In the genomic region with DNA sequence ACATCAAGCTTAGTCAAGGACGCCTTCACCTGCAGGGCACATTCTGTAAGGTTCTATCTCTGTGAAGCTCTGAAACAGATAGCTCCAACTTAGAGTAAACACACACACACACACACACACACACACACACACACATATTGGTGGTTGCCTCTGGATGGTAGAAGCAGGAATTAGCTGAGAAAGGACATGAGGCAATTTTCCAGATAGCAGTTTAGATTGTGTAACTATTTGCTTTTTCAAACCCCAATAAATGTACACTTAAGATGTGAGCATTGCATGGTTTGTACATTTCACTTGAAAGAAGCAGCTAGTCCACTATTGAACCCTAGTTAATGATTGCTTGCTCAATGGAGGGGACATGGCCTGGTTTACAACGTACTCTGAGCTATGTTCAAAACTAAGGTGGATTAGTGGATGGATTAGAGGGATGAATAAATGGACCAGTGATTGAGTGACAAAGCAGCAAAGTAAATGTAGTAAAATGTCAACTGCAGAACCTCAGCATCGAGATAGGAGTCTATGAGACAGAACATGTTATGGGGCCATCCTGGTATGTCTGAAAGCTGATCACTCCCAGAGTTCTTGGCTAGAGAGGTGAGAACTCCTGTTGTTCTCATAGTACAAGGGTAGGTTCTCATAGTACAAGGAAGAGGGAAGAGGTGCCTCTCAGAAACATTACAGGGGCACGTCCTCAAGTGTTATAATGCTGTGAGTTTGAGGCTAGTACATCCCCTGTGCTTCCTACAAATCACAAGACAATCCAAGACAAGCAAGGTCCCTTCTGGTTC, we compare ENCODE assay signal across 21 mouse cellular contexts. TPM values are rescaled to one million over a fixed set of nuclear protein-coding genes. Genes with fewer than 3 reads are reported as not detected.
A peak's percentile ranks its signal among the peaks of the same experiment; 100 is the strongest.
DNase-seq lines count a peak whose midpoint lies in the region; ATAC-seq and TF ChIP-seq lines count a peak whose summit lies in the region.
"Had no signal": no experiment of that assay in that cellular context is flagged by ENCODE, and none has a peak within 500 bp of the region (broad histone marks: within the 10 kb centered on the region; RNA-seq: fewer than 3 reads in every experiment).

No protein-coding gene starts in this region.

- peak; percentile 58; the same call in 1 of the 2 replicates for ATAC-seq in liver, embryonic 13.5 days (ENCODE audit: low read depth)
- peak; percentile 66; the same call in 1 of the 2 replicates for ATAC-seq in stomach, embryonic 15.5 days (ENCODE audit: insufficient read depth, low FRiP score, low read depth)
- no peak for ATAC-seq in midbrain, embryonic 16.5 days
- ATAC-seq: forebrain, embryonic 14.5 days; midbrain, embryonic 13.5 days had no signal

- 75% methylated on average over 4 of the region's 4 CpGs for WGBS in kidney, adult 2 months
- WGBS in liver, embryonic 13.5 days (ENCODE audit: insufficient replicate concordance) = 58% methylated on average over 4 of the region's 4 CpGs
- 71% methylated on average over 4 of the region's 4 CpGs for WGBS in stomach, embryonic 15.5 days
- 80% methylated on average over 4 of the region's 4 CpGs for WGBS in midbrain, embryonic 16.5 days

- no peak overlapping the region for H3K9ac ChIP-seq in liver, embryonic 13.5 days
- H3K9ac ChIP-seq in stomach, embryonic 15.5 days = no peak overlapping the region
- H3K9ac ChIP-seq in midbrain, embryonic 16.5 days (ENCODE audit: low read depth, low read length) = no peak overlapping the region
- H3K9ac ChIP-seq: embryonic facial prominence, embryonic 13.5 days; hindbrain, embryonic 12.5 days; limb, embryonic 13.5 days; midbrain, embryonic 13.5 days; neural tube, embryonic 13.5 days had no signal

- H3K9me3 ChIP-seq in liver, embryonic 13.5 days (replicated peaks) = no peaks in the 10 kb centered on the region
- no peaks in the 10 kb centered on the region for H3K9me3 ChIP-seq in stomach, embryonic 15.5 days
- H3K9me3 ChIP-seq in midbrain, embryonic 16.5 days (replicated peaks; ENCODE audit: control insufficient read depth, low read length, poor library complexity, severe bottlenecking) = no peaks in the 10 kb centered on the region; the same call in 1 of the 2 replicates
- H3K9me3 ChIP-seq: heart, embryonic 10.5 days; midbrain, embryonic 13.5 days; neural tube, embryonic 13.5 days had no signal

- H3K4me1 ChIP-seq in kidney, adult 2 months (ENCODE audit: control insufficient read depth, insufficient read depth, low read length) = no peaks in the 10 kb centered on the region
- H3K4me1 ChIP-seq in liver, embryonic 13.5 days (replicated peaks) = 0 out of 2 replicates have a peak, but pooled peaks cover 6% of the 10 kb centered on the region
- no peaks in the 10 kb centered on the region for H3K4me1 ChIP-seq in stomach, embryonic 15.5 days
- H3K4me1 ChIP-seq in midbrain, embryonic 16.5 days (ENCODE audit: control insufficient read depth, insufficient read depth, low read length) = peaks cover 9% of the 10 kb centered on the region
- H3K4me1 ChIP-seq: limb, embryonic 13.5 days had no signal

- TF ChIP-seq POLR2A in kidney, adult 2 months (IDR thresholded peaks at IDR 0.05; ENCODE audit: low read depth, low read length) = no peak

- intact Hi-C loops in gastrocnemius, postnatal 36 days (cut with DNase I) = no loop called here

- no peaks in the 10 kb centered on the region for H3K36me3 ChIP-seq in kidney, adult 2 months (ENCODE audit: control insufficient read depth, insufficient read depth, low read length)
- no peaks in the 10 kb centered on the region for H3K36me3 ChIP-seq in liver, embryonic 13.5 days
- no peaks in the 10 kb centered on the region for H3K36me3 ChIP-seq in stomach, embryonic 15.5 days
- no peaks in the 10 kb centered on the region for H3K36me3 ChIP-seq in midbrain, embryonic 16.5 days (ENCODE audit: control insufficient read depth, insufficient read depth, low read length)
- H3K36me3 ChIP-seq: embryonic facial prominence, embryonic 13.5 days; G1E; heart, embryonic 10.5 days; hindbrain, embryonic 12.5 days; limb, embryonic 13.5 days; midbrain, embryonic 13.5 days; neural tube, embryonic 13.5 days had no signal

- no peak for TF ChIP-seq CTCF in kidney, adult 2 months (conservative IDR thresholded peaks at IDR 0.05; ENCODE audit: insufficient read depth, insufficient read length, low read depth, low read length)

- H3K27ac ChIP-seq in kidney, adult 2 months (ENCODE audit: insufficient read depth, low read depth, low read length) = no peak overlapping the region
- no peak overlapping the region for H3K27ac ChIP-seq in liver, embryonic 13.5 days
- H3K27ac ChIP-seq in stomach, embryonic 15.5 days = peak overlapping the region; percentile 31; the same call in 1 of the 2 replicates
- no peak overlapping the region for H3K27ac ChIP-seq in midbrain, embryonic 16.5 days (ENCODE audit: low read length)
- H3K27ac ChIP-seq: embryonic facial prominence, embryonic 13.5 days; heart, embryonic 10.5 days; hindbrain, embryonic 12.5 days; limb, embryonic 13.5 days; midbrain, embryonic 13.5 days; neural tube, embryonic 13.5 days had no signal

- no peak overlapping the region for H3K4me2 ChIP-seq in liver, embryonic 13.5 days
- no peak overlapping the region for H3K4me2 ChIP-seq in stomach, embryonic 15.5 days
- H3K4me2 ChIP-seq in midbrain, embryonic 16.5 days (ENCODE audit: low read length) = no peak overlapping the region
- H3K4me2 ChIP-seq: embryonic facial prominence, embryonic 13.5 days; hindbrain, embryonic 12.5 days; limb, embryonic 13.5 days; midbrain, embryonic 13.5 days; neural tube, embryonic 13.5 days had no signal

- peak; percentile 4 for DNase-seq in kidney, adult 2 months
- DNase-seq in kidney, adult 8-10 months = no peak
- peak; percentile 18 for DNase-seq in 416B (ENCODE audit: low read depth)
- DNase-seq in liver, embryonic 13.5 days = no peak
- no peak for DNase-seq in gastrocnemius, postnatal 36 days
- DNase-seq: adrenal gland, postnatal 25 days; cerebellum, adult 11 months; cerebellum, postnatal 14 days; gastrocnemius, postnatal 10 days; kidney, adult 11 months; lung, postnatal 10 days had no signal

- H3K4me3 ChIP-seq in kidney, adult 2 months (ENCODE audit: insufficient read depth, low read depth, low read length) = no peak overlapping the region
- no peak overlapping the region for H3K4me3 ChIP-seq in liver, embryonic 13.5 days (replicated peaks)
- H3K4me3 ChIP-seq in stomach, embryonic 15.5 days (replicated peaks) = no peak overlapping the region
- H3K4me3 ChIP-seq in midbrain, embryonic 16.5 days (ENCODE audit: low read depth, low read length) = no peak overlapping the region
- H3K4me3 ChIP-seq: embryonic facial prominence, embryonic 13.5 days; heart, embryonic 10.5 days; hindbrain, embryonic 12.5 days; limb, embryonic 13.5 days; midbrain, embryonic 13.5 days; neural tube, embryonic 13.5 days had no signal

- H3K27me3 ChIP-seq in kidney, adult 2 months (replicated peaks; ENCODE audit: control insufficient read depth, insufficient read depth, low read length) = no peaks in the 10 kb centered on the region
- no peaks in the 10 kb centered on the region for H3K27me3 ChIP-seq in liver, embryonic 13.5 days
- no peaks in the 10 kb centered on the region for H3K27me3 ChIP-seq in stomach, embryonic 15.5 days (replicated peaks)
- no peaks in the 10 kb centered on the region for H3K27me3 ChIP-seq in midbrain, embryonic 16.5 days (ENCODE audit: control insufficient read depth, insufficient read depth, low read depth, low read length)
- H3K27me3 ChIP-seq: embryonic facial prominence, embryonic 13.5 days; hindbrain, embryonic 12.5 days; limb, embryonic 13.5 days; neural tube, embryonic 13.5 days had no signal

RNA-seq across cellular contexts. Expression of gene Tlr5, which starts 40.3 kb away (rescaled TPM):
- polyA plus RNA-seq in kidney, adult 2 months (2012; rRNA removed) = 0.42 and 0.66 TPM in 2 replicates
- polyA plus RNA-seq in liver, embryonic 13.5 days (2015; fragmentation: Nextera tagmentation; extraction: Ambion mirVana) = 0.40 and 0.61 TPM in 2 replicates
- 2.1 and 2.5 TPM in 2 replicates for polyA plus RNA-seq in stomach, embryonic 15.5 days (2015; fragmentation: Nextera tagmentation; extraction: Ambion mirVana)
- total RNA-seq in gastrocnemius, postnatal 36 days (2021) = 1 to 10 TPM; 1.8 to 6.2 TPM
- 0.06 and 0.20 TPM in 2 replicates for polyA plus RNA-seq in midbrain, embryonic 16.5 days (2015; fragmentation: Nextera tagmentation; extraction: Ambion mirVana)
- polyA plus RNA-seq: G1E had no signal

Comparison
In these comparisons a context has a peak if more than half of its experiments do, and no peak if none do; other contexts are left out.
1. DNase-seq: peak in kidney, adult 2 months (single experiment) and 416B (single experiment); none in kidney, adult 8-10 months (0 of 2), liver, embryonic 13.5 days (single experiment) and gastrocnemius, postnatal 36 days (0 of 2).